Mouse (Mus musculus) gastrocnemius, postnatal 25 days (tissue): ENCODE data around the gene Hopx. TPM values are rescaled to one million over a fixed set of nuclear protein-coding genes. Genes with fewer than 3 reads are reported as not detected.
A peak's percentile ranks its signal among the peaks of the same experiment; 100 is the strongest.

Experiments used
- DNase-seq: peaks from one replicate; pipeline ENCODE4 v3.0.0; 2022
- long read RNA-seq, 2 experiments: library from polyadenylated mRNA; stranded (forward); transcript quantifications; one replicate each; pipeline ENCODE4 v2.0.0; 2021
- total RNA-seq, 2 experiments: library from RNA; stranded (reverse); gene quantifications; 1 replicate in 1 of 2; 2 replicates in 1 of 2; pipeline ENCODE4 v1.2.3; 2021

Hopx gene
- 1 to 10 TPM; 3.4 to 5.7 TPM for total RNA-seq
- long read RNA-seq, experiment 1, transcript Hopx-202 (3 exons, 1,113 nt), result major isoform, 7 of 9 reads
- long read RNA-seq, experiment 1, partial matches to known transcripts, result 0 of 9 reads
- long read RNA-seq, experiment 1, other reads (novel, unspliced or antisense), result 0 of 9 reads
- long read RNA-seq, experiment 2, transcript Hopx-202 (3 exons, 1,113 nt), result major isoform, 10 of 10 reads
- long read RNA-seq, experiment 2, partial matches to known transcripts, result 0 of 10 reads
- long read RNA-seq, experiment 2, other reads (novel, unspliced or antisense), result 0 of 10 reads

- peak; percentile 69 for DNase-seq
These were observed at the start of gene Hopx for GRCm38 (mm10) chr5:77114817-77115731. Gene Hopx (minus strand): TSS chr5:77115121.

GRCm38 (mm10) chr5:77163597-77163996, 48.7 kb upstream of the Hopx start:
- no peak for DNase-seq

GRCm38 (mm10) chr5:77162566-77162965, 47.6 kb upstream of the Hopx start:
- no peak for DNase-seq

GRCm38 (mm10) chr5:77157777-77158540, 43.0 kb upstream of the Hopx start:
- DNase-seq, result peak; percentile 32

- DNase-seq, result no peak
These were observed 42.0 kb upstream of the Hopx start for GRCm38 (mm10) chr5:77156938-77157337.

GRCm38 (mm10) chr5:77155526-77155925, 40.6 kb upstream of the Hopx start:
- DNase-seq, result no peak

GRCm38 (mm10) chr5:77154812-77155211, 39.9 kb upstream of the Hopx start:
- DNase-seq, result no peak

GRCm38 (mm10) chr5:77151738-77152137, 36.8 kb upstream of the Hopx start:
- DNase-seq, result no peak

GRCm38 (mm10) chr5:77151075-77151474, 36.2 kb upstream of the Hopx start:
- no peak for DNase-seq

- no peak for DNase-seq
These were observed 33.2 kb upstream of the Hopx start for GRCm38 (mm10) chr5:77148021-77148621.

- DNase-seq, result no peak
These were observed 31.7 kb upstream of the Hopx start for GRCm38 (mm10) chr5:77146459-77147170.

- DNase-seq, result no peak
These were observed 29.7 kb upstream of the Hopx start for GRCm38 (mm10) chr5:77144647-77145046.

GRCm38 (mm10) chr5:77143076-77143475, 28.2 kb upstream of the Hopx start:
- DNase-seq, result no peak

- no peak for DNase-seq
These were observed 26.4 kb upstream of the Hopx start for GRCm38 (mm10) chr5:77141336-77141735.

- DNase-seq, result no peak
These were observed 25.9 kb upstream of the Hopx start for GRCm38 (mm10) chr5:77140861-77141260.

GRCm38 (mm10) chr5:77140108-77140507, 25.2 kb upstream of the Hopx start:
- DNase-seq, result no peak

- DNase-seq, result peak; percentile 70
These were observed 22.9 kb upstream of the Hopx start for GRCm38 (mm10) chr5:77137701-77138265.

- no peak for DNase-seq
These were observed 21.8 kb upstream of the Hopx start for GRCm38 (mm10) chr5:77136684-77137224.

GRCm38 (mm10) chr5:77134961-77135360, 20.0 kb upstream of the Hopx start:
- DNase-seq, result no peak

GRCm38 (mm10) chr5:77134465-77134864, 19.5 kb upstream of the Hopx start:
- no peak for DNase-seq

GRCm38 (mm10) chr5:77133960-77134359, 19.0 kb upstream of the Hopx start:
- peak; percentile 50 for DNase-seq
